Comparison of ENCODE assay signal across 20 mouse cellular contexts in the genomic region with DNA sequence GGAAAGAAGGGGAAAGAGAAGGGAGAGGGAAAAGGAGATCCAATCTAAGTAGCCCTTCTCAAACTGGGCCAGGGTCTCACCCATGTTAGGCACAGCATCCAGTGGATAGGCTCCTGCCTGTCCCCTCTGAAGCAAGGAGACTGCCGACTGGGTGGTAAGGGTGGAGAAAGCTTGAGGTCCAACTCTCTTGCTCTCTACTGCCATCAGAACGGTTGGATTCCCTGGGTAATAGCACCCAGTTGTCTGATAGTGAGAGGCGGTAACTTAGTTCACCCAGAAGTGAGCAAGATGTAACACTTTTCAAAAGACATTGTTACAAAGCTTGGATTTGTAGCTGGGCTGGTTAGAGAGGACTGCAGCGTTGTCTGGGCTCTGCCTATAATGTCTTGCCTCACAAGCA. TPM values are rescaled to one million over a fixed set of nuclear protein-coding genes. Genes with fewer than 3 reads are reported as not detected.
A peak's percentile ranks its signal among the peaks of the same experiment; 100 is the strongest.
DNase-seq lines count a peak whose midpoint lies in the region; ATAC-seq and TF ChIP-seq lines count a peak whose summit lies in the region.
"Had no signal": no experiment of that assay in that cellular context is flagged by ENCODE, and none has a peak within 500 bp of the region (broad histone marks: within the 10 kb centered on the region; RNA-seq: fewer than 3 reads in every experiment).

No protein-coding gene starts in this region.

- no peaks in the 10 kb centered on the region for H3K27me3 ChIP-seq in intestine, postnatal 0 days (replicated peaks; ENCODE audit: control insufficient read depth, insufficient read depth, low read length)
- no peaks in the 10 kb centered on the region for H3K27me3 ChIP-seq in intestine, embryonic 16.5 days (replicated peaks; ENCODE audit: control insufficient read depth, insufficient read depth, low read length)
- no peaks in the 10 kb centered on the region for H3K27me3 ChIP-seq in testis, adult 2 months (ENCODE audit: control insufficient read depth, insufficient read depth, low read length)
- H3K27me3 ChIP-seq in MEL (ENCODE audit: control insufficient read depth in 1 of 2, insufficient read depth in 2 of 2, low read length in 2 of 2), result peaks cover 0 to 1% of the 10 kb centered on the region in 2 experiments; a peak in 1 of 4 replicates
- H3K27me3 ChIP-seq in stomach, postnatal 0 days (ENCODE audit: control insufficient read depth, insufficient read depth, low read length), result no peaks in the 10 kb centered on the region
- H3K27me3 ChIP-seq: neural tube, embryonic 13.5 days had no signal

- TF ChIP-seq CTCF in intestine, postnatal 0 days (IDR thresholded peaks at IDR 0.05; ENCODE audit: low read depth), result peak; percentile 58
- TF ChIP-seq CTCF in testis, adult 2 months (IDR thresholded peaks at IDR 0.05; ENCODE audit: control insufficient read depth, insufficient read depth, insufficient replicate concordance, low read depth, low read length), result peak; percentile 23; the same call in 1 of the 2 replicates
- TF ChIP-seq CTCF in MEL (IDR thresholded peaks at IDR 0.05 in 2 of 3, conservative IDR thresholded peaks at IDR 0.05 in 1 of 3; ENCODE audit: control insufficient read depth in 1 of 3, insufficient read depth in 1 of 3, low read depth in 2 of 3, low read length in 3 of 3, poor library complexity in 1 of 3, severe bottlenecking in 1 of 3), result peak in 2 of 3 experiments; percentile 16 to 34; a peak in 2 of 6 replicates
- peak; percentile 43 for TF ChIP-seq CTCF in stomach, postnatal 0 days (IDR thresholded peaks at IDR 0.05; ENCODE audit: low read depth)

- ATAC-seq in intestine, postnatal 0 days, result no peak
- ATAC-seq in intestine, embryonic 16.5 days, result no peak
- ATAC-seq in stomach, postnatal 0 days (ENCODE audit: low FRiP score, low TSS enrichment), result peak; percentile 35; the same call in 1 of the 2 replicates
- ATAC-seq: activated CD4-positive, CD25-positive, alpha-beta regulatory T cell, adult 4 months had no signal

- no peak overlapping the region for H3K4me2 ChIP-seq in intestine, postnatal 0 days (replicated peaks; ENCODE audit: low read depth)
- H3K4me2 ChIP-seq in intestine, embryonic 16.5 days (ENCODE audit: low read depth, low read length), result no peak overlapping the region
- no peak overlapping the region for H3K4me2 ChIP-seq in stomach, postnatal 0 days (replicated peaks; ENCODE audit: low read depth)
- H3K4me2 ChIP-seq: embryonic facial prominence, embryonic 15.5 days; liver, embryonic 13.5 days; neural tube, embryonic 13.5 days had no signal

- no peak for TF ChIP-seq POLR2A in testis, adult 2 months (IDR thresholded peaks at IDR 0.05; ENCODE audit: control insufficient read depth, low read depth, low read length)
- TF ChIP-seq POLR2A in MEL (IDR thresholded peaks at IDR 0.05; ENCODE audit: control insufficient read depth in 1 of 2, insufficient read depth in 1 of 2, low read depth in 1 of 2, low read length in 2 of 2, poor library complexity in 1 of 2), result no peak

- no peak for TF ChIP-seq EP300 in MEL (IDR thresholded peaks at IDR 0.05; ENCODE audit: low read depth in 1 of 2, low read length in 2 of 2)
- no peak for TF ChIP-seq EP300 in stomach, postnatal 0 days (optimal IDR thresholded peaks at IDR 0.05)

- H3K4me3 ChIP-seq in intestine, postnatal 0 days (ENCODE audit: low read depth, low read length), result no peak overlapping the region
- H3K4me3 ChIP-seq in intestine, embryonic 16.5 days (ENCODE audit: low read length), result no peak overlapping the region
- H3K4me3 ChIP-seq in testis, adult 2 months (ENCODE audit: control insufficient read depth, low read depth, low read length), result no peak overlapping the region
- H3K4me3 ChIP-seq in MEL (ENCODE audit: control insufficient read depth in 1 of 2, insufficient read depth in 1 of 2, low read depth in 2 of 2, low read length in 2 of 2), result no peak overlapping the region
- H3K4me3 ChIP-seq in stomach, postnatal 0 days (ENCODE audit: low read depth, low read length), result no peak overlapping the region
- H3K4me3 ChIP-seq: embryonic facial prominence, embryonic 15.5 days; liver, embryonic 13.5 days; midbrain, embryonic 10.5 days; neural tube, embryonic 13.5 days had no signal

- no peak for DNase-seq in testis, postnatal 10 days (ENCODE audit: low spot score)
- peak; percentile 37 for DNase-seq in MEL (ENCODE audit: low read depth, low spot score)
- no peak for DNase-seq in stomach, postnatal 0 days (ENCODE audit: low spot score)
- DNase-seq in cerebellum, postnatal 4 days (ENCODE audit: low spot score in 2 of 2), result no peak
- DNase-seq in layer of hippocampus, postnatal 36 days, result no peak
- DNase-seq: adrenal gland, postnatal 25 days; cerebellum, adult 9-11 months; embryo, embryonic 11 days; heart, postnatal 4 days; kidney, adult 9 months; kidney, postnatal 4 days; liver, embryonic 13.5 days; lung, postnatal 10 days had no signal

- H3K9ac ChIP-seq in intestine, postnatal 0 days (ENCODE audit: low read depth, low read length), result no peak overlapping the region
- H3K9ac ChIP-seq in intestine, embryonic 16.5 days (ENCODE audit: low read depth, low read length), result no peak overlapping the region
- no peak overlapping the region for H3K9ac ChIP-seq in MEL (ENCODE audit: control insufficient read depth, low read depth, low read length, poor library complexity, severe bottlenecking)
- H3K9ac ChIP-seq in stomach, postnatal 0 days (ENCODE audit: low read length), result no peak overlapping the region
- H3K9ac ChIP-seq: embryonic facial prominence, embryonic 15.5 days; liver, embryonic 13.5 days; neural tube, embryonic 13.5 days had no signal

- no peak overlapping the region for H3K27ac ChIP-seq in intestine, postnatal 0 days (ENCODE audit: low read depth, low read length)
- no peak overlapping the region for H3K27ac ChIP-seq in intestine, embryonic 16.5 days (ENCODE audit: low read length)
- no peak overlapping the region for H3K27ac ChIP-seq in testis, adult 2 months (ENCODE audit: control insufficient read depth, insufficient read depth, low read depth, low read length)
- H3K27ac ChIP-seq in MEL (ENCODE audit: control insufficient read depth, low read depth, low read length), result no peak overlapping the region
- H3K27ac ChIP-seq in stomach, postnatal 0 days (replicated peaks), result no peak overlapping the region
- H3K27ac ChIP-seq: embryonic facial prominence, embryonic 15.5 days; liver, embryonic 13.5 days; midbrain, embryonic 10.5 days; neural tube, embryonic 13.5 days had no signal

- H3K4me1 ChIP-seq in intestine, postnatal 0 days (replicated peaks; ENCODE audit: control insufficient read depth, insufficient read depth, low read length), result no peaks in the 10 kb centered on the region
- H3K4me1 ChIP-seq in intestine, embryonic 16.5 days (ENCODE audit: control insufficient read depth, insufficient read depth, low read length), result peaks cover 11% of the 10 kb centered on the region
- peaks cover 4% of the 10 kb centered on the region for H3K4me1 ChIP-seq in testis, adult 2 months (ENCODE audit: control insufficient read depth, insufficient read depth, low read length)
- peaks cover 0 to 3% of the 10 kb centered on the region in 2 experiments; a peak in 2 of 4 replicates for H3K4me1 ChIP-seq in MEL (ENCODE audit: control insufficient read depth in 1 of 2, insufficient read depth in 2 of 2, low read length in 2 of 2)
- H3K4me1 ChIP-seq in stomach, postnatal 0 days (replicated peaks; ENCODE audit: control insufficient read depth, insufficient read depth), result no peaks in the 10 kb centered on the region

- no peak for TF ChIP-seq RAD21 in MEL (IDR thresholded peaks at IDR 0.05; ENCODE audit: low read depth, low read length)

- no peaks in the 10 kb centered on the region for H3K36me3 ChIP-seq in intestine, postnatal 0 days (ENCODE audit: control insufficient read depth, insufficient read depth)
- H3K36me3 ChIP-seq in intestine, embryonic 16.5 days (ENCODE audit: control insufficient read depth, insufficient read depth, low read length), result no peaks in the 10 kb centered on the region
- no peaks in the 10 kb centered on the region for H3K36me3 ChIP-seq in testis, adult 2 months (ENCODE audit: control insufficient read depth, insufficient read depth, low read length)
- no peaks in the 10 kb centered on the region for H3K36me3 ChIP-seq in MEL (ENCODE audit: control insufficient read depth in 1 of 2, insufficient read depth in 2 of 2, low read length in 2 of 2)
- no peaks in the 10 kb centered on the region for H3K36me3 ChIP-seq in stomach, postnatal 0 days (ENCODE audit: control insufficient read depth, insufficient read depth, low read length)
- H3K36me3 ChIP-seq: embryonic facial prominence, embryonic 15.5 days; liver, embryonic 13.5 days; midbrain, embryonic 10.5 days; neural tube, embryonic 13.5 days had no signal

- WGBS in intestine, postnatal 0 days, result 52% methylated on average over 4 of the region's 4 CpGs
- WGBS in intestine, embryonic 16.5 days, result 53% methylated on average over 4 of the region's 4 CpGs
- WGBS in stomach, postnatal 0 days, result 60% methylated on average over 4 of the region's 4 CpGs

- H3K79me2 ChIP-seq in MEL (ENCODE audit: control insufficient read depth, insufficient read depth, low read length, poor library complexity), result no peaks in the 10 kb centered on the region

- H3K9me3 ChIP-seq in intestine, postnatal 0 days (ENCODE audit: control insufficient read depth), result no peaks in the 10 kb centered on the region
- no peaks in the 10 kb centered on the region for H3K9me3 ChIP-seq in intestine, embryonic 16.5 days (ENCODE audit: control insufficient read depth, low read length)
- no peaks in the 10 kb centered on the region for H3K9me3 ChIP-seq in MEL (replicated peaks; ENCODE audit: insufficient read depth, low read length)
- no peaks in the 10 kb centered on the region for H3K9me3 ChIP-seq in stomach, postnatal 0 days (ENCODE audit: control insufficient read depth, low read length)
- H3K9me3 ChIP-seq: embryonic facial prominence, embryonic 15.5 days; liver, embryonic 13.5 days; midbrain, embryonic 10.5 days; neural tube, embryonic 13.5 days had no signal

RNA-seq across cellular contexts. Expression of a gene that starts 8.2 kb away (rescaled TPM):
- 29.9 and 33.6 TPM in 2 replicates for polyA plus RNA-seq in intestine, postnatal 0 days (2015; fragmentation: Nextera tagmentation; extraction: Ambion mirVana)
- polyA plus RNA-seq in intestine, embryonic 16.5 days (2015; fragmentation: Nextera tagmentation; extraction: Ambion mirVana), result 43.7 and 45.0 TPM in 2 replicates
- 5.9 and 8.6 TPM in 2 replicates for polyA plus RNA-seq in testis, adult 2 months (2012; rRNA removed)
- total RNA-seq in MEL (2012; rRNA removed), result 2.4 and 2.9 TPM in 2 replicates
- polyA plus RNA-seq in MEL (2012; ENCODE audit: insufficient read depth in 1 of 2, insufficient read length in 2 of 2, low read depth in 1 of 2, low replicate concordance in 2 of 2, missing spikeins in 1 of 2), result 10 to 100 TPM in 1 of 2 experiments, not detected in 1; 16.5 TPM
- 25.6 and 30.7 TPM in 2 replicates for polyA plus RNA-seq in stomach, postnatal 0 days (2015; fragmentation: Nextera tagmentation; extraction: Ambion mirVana)
- total RNA-seq in layer of hippocampus, postnatal 36 days (2021), result 10 to 100 TPM; 53.1 to 53.2 TPM

RNA-seq across cellular contexts. Expression of a gene that starts 51.5 kb away (rescaled TPM):
- 197 and 204 TPM in 2 replicates for polyA plus RNA-seq in intestine, postnatal 0 days (2015; fragmentation: Nextera tagmentation; extraction: Ambion mirVana)
- 125 and 134 TPM in 2 replicates for polyA plus RNA-seq in intestine, embryonic 16.5 days (2015; fragmentation: Nextera tagmentation; extraction: Ambion mirVana)
- 35.4 and 42.1 TPM in 2 replicates for polyA plus RNA-seq in testis, adult 2 months (2012; rRNA removed)
- 109 and 117 TPM in 2 replicates for total RNA-seq in MEL (2012; rRNA removed)
- polyA plus RNA-seq in MEL (2012; ENCODE audit: insufficient read depth in 1 of 2, insufficient read length in 2 of 2, low read depth in 1 of 2, low replicate concordance in 2 of 2, missing spikeins in 1 of 2), result 100 to 1,000 TPM in 1 of 2 experiments, not detected in 1; 108 TPM
- polyA plus RNA-seq in stomach, postnatal 0 days (2015; fragmentation: Nextera tagmentation; extraction: Ambion mirVana), result 143 and 147 TPM in 2 replicates
- total RNA-seq in layer of hippocampus, postnatal 36 days (2021), result 100 to 1,000 TPM; 126 to 147 TPM

RNA-seq across cellular contexts. Expression of a gene that starts 54.3 kb away (rescaled TPM):
- 32.4 and 36.6 TPM in 2 replicates for polyA plus RNA-seq in intestine, postnatal 0 days (2015; fragmentation: Nextera tagmentation; extraction: Ambion mirVana)
- polyA plus RNA-seq in intestine, embryonic 16.5 days (2015; fragmentation: Nextera tagmentation; extraction: Ambion mirVana), result 25.4 and 32.6 TPM in 2 replicates
- polyA plus RNA-seq in testis, adult 2 months (2012; rRNA removed), result 4.5 and 5.3 TPM in 2 replicates
- total RNA-seq in MEL (2012; rRNA removed), result 21.0 and 21.9 TPM in 2 replicates
- 10 to 100 TPM in 1 of 2 experiments, not detected in 1; 36.7 TPM for polyA plus RNA-seq in MEL (2012; ENCODE audit: insufficient read depth in 1 of 2, insufficient read length in 2 of 2, low read depth in 1 of 2, low replicate concordance in 2 of 2, missing spikeins in 1 of 2)
- polyA plus RNA-seq in stomach, postnatal 0 days (2015; fragmentation: Nextera tagmentation; extraction: Ambion mirVana), result 9.0 and 9.7 TPM in 2 replicates
- 10 to 100 TPM; 41.5 to 43.3 TPM for total RNA-seq in layer of hippocampus, postnatal 36 days (2021)

RNA-seq across cellular contexts. Expression of a gene that starts 55.2 kb away (rescaled TPM):
- 37.2 and 37.7 TPM in 2 replicates for polyA plus RNA-seq in intestine, postnatal 0 days (2015; fragmentation: Nextera tagmentation; extraction: Ambion mirVana)
- 70.7 and 76.5 TPM in 2 replicates for polyA plus RNA-seq in intestine, embryonic 16.5 days (2015; fragmentation: Nextera tagmentation; extraction: Ambion mirVana)
- 49.6 and 56.3 TPM in 2 replicates for polyA plus RNA-seq in testis, adult 2 months (2012; rRNA removed)
- 73.7 and 76.4 TPM in 2 replicates for total RNA-seq in MEL (2012; rRNA removed)
- polyA plus RNA-seq in MEL (2012; ENCODE audit: insufficient read depth in 1 of 2, insufficient read length in 2 of 2, low read depth in 1 of 2, low replicate concordance in 2 of 2, missing spikeins in 1 of 2), result 10 to 100 TPM; 55.9 to 97.8 TPM
- polyA plus RNA-seq in stomach, postnatal 0 days (2015; fragmentation: Nextera tagmentation; extraction: Ambion mirVana), result 33.2 and 35.2 TPM in 2 replicates
- total RNA-seq in layer of hippocampus, postnatal 36 days (2021), result 10 to 100 TPM; 39.4 to 45.7 TPM
